Mouse (Mus musculus) forebrain, embryonic 15.5 days (tissue): Measurements from ENCODE around the gene Rin2. TPM values are rescaled to one million over a fixed set of nuclear protein-coding genes. Genes with fewer than 3 reads are reported as not detected.
A peak's percentile ranks its signal among the peaks of the same experiment; 100 is the strongest.

ENCODE experiments used
- ATAC-seq: fragments of 200-750 bp; cut with Nextera tagmentation; replicated peaks from 2 replicates; pipeline ENCODE4 v1.8.0; 2017; ENCODE audit warnings: mild to moderate bottlenecking, moderate TSS enrichment, moderate library complexity
- H3K27ac ChIP-seq: fragments of 300-500 bp; sonication (generic); replicated peaks from 2 replicates; pipeline ENCODE4 v1.5.1; 2015; ENCODE audit warnings: mild to moderate bottlenecking, inconsistent platforms
- H3K27me3 ChIP-seq: fragments of 300-500 bp; sonication (generic); 2 replicates; pipeline ENCODE4 v1.6.1; 2015; ENCODE audit warnings: inconsistent platforms
- H3K36me3 ChIP-seq: fragments of 300-500 bp; sonication (generic); 2 replicates; pipeline ENCODE4 v1.6.1; 2015; ENCODE audit warnings: mild to moderate bottlenecking, inconsistent platforms
- H3K4me1 ChIP-seq: fragments of 300-500 bp; sonication (generic); 2 replicates; pipeline ENCODE4 v1.6.1; 2015; ENCODE audit warnings: inconsistent platforms
- H3K4me2 ChIP-seq: fragments of 300-500 bp; sonication (generic); replicated peaks from 2 replicates; pipeline ENCODE4 v1.6.1; 2015; ENCODE audit warnings: mild to moderate bottlenecking, inconsistent platforms
- H3K4me3 ChIP-seq: fragments of 300-500 bp; sonication (generic); 2 replicates; pipeline ENCODE4 v1.5.1; 2015; ENCODE audit warnings: mild to moderate bottlenecking, inconsistent platforms
- H3K9ac ChIP-seq: fragments of 300-500 bp; sonication (generic); replicated peaks from 2 replicates; pipeline ENCODE4 v1.6.1; 2015; ENCODE audit warnings: mild to moderate bottlenecking, inconsistent platforms
- H3K9me3 ChIP-seq: fragments of 300-500 bp; sonication (generic); 2 replicates; pipeline ENCODE4 v1.6.1; 2016; ENCODE audit warnings: inconsistent platforms
- WGBS: fragments of 180-500 bp; shearing (Covaris S2); methylation state at CpG from one replicate; pipeline ENCODE4 v1.1.7; 2015; ENCODE audit warnings: mixed read lengths; 5-methylcytosine and 5-hydroxymethylcytosine counted together
- polyA plus RNA-seq: library from polyadenylated mRNA; unstranded; fragments of >200 nt; fragmentation: Nextera tagmentation; extraction: Ambion mirVana; gene quantifications from 2 replicates; pipeline ENCODE4 v1.2.1, GENCODE M21; 2015

The Rin2 gene
- polyA plus RNA-seq, 1 experiment from 2014 or later, result 12.4 TPM

GRCm38 (mm10) chr2:145742795-145743710 lies 68.0 kb downstream of the Rin2 start:
- WGBS, result 85% methylated on average over 13 of the region's 13 CpGs
- ATAC-seq, result no peak
- H3K4me3 ChIP-seq, result no peak overlapping the region
- H3K4me1 ChIP-seq, result no peaks in the 10 kb centered on the region
- no peaks in the 10 kb centered on the region for H3K27me3 ChIP-seq
- H3K27ac ChIP-seq, result no peak overlapping the region
- H3K4me2 ChIP-seq, result no peak overlapping the region
- H3K9me3 ChIP-seq, result no peaks in the 10 kb centered on the region
- H3K36me3 ChIP-seq, result no peaks in the 10 kb centered on the region
- H3K9ac ChIP-seq, result no peak overlapping the region

GRCm38 (mm10) chr2:145746406-145746805 lies 71.4 kb downstream of the Rin2 start:
- H3K27ac ChIP-seq, result no peak overlapping the region
- no peaks in the 10 kb centered on the region for H3K27me3 ChIP-seq
- no peak overlapping the region for H3K4me2 ChIP-seq
- no peaks in the 10 kb centered on the region for H3K9me3 ChIP-seq
- WGBS, result 30% methylated on average over 1 of the region's 1 CpGs
- no peaks in the 10 kb centered on the region for H3K36me3 ChIP-seq
- ATAC-seq, result no peak
- H3K4me1 ChIP-seq, result no peaks in the 10 kb centered on the region
- H3K4me3 ChIP-seq, result no peak overlapping the region
- no peak overlapping the region for H3K9ac ChIP-seq

GRCm38 (mm10) chr2:145749645-145750044 lies 74.6 kb downstream of the Rin2 start:
- Histone ChIP-seq H3K36me3 (no peaks in the 10 kb centered on the region), H3K4me3 (no peak overlapping the region), H3K9ac (no peak overlapping the region), H3K4me2 (no peak overlapping the region), H3K4me1 (no peaks in the 10 kb centered on the region), H3K27me3 (no peaks in the 10 kb centered on the region), H3K9me3 (no peaks in the 10 kb centered on the region), H3K27ac (no peak overlapping the region)
- 72% methylated on average over 5 of the region's 5 CpGs for WGBS
- no peak for ATAC-seq

- 75% methylated on average over 6 of the region's 6 CpGs for WGBS
- ATAC-seq, result no peak
- no peaks in the 10 kb centered on the region for H3K36me3 ChIP-seq
- H3K4me3 ChIP-seq, result no peak overlapping the region
- H3K4me2 ChIP-seq, result no peak overlapping the region
- H3K4me1 ChIP-seq, result no peaks in the 10 kb centered on the region
- no peak overlapping the region for H3K9ac ChIP-seq
- no peaks in the 10 kb centered on the region for H3K27me3 ChIP-seq
- H3K27ac ChIP-seq, result no peak overlapping the region
- no peaks in the 10 kb centered on the region for H3K9me3 ChIP-seq
Measured at GRCm38 (mm10) chr2:145752572-145752971, 77.6 kb downstream of the Rin2 start.

GRCm38 (mm10) chr2:145753973-145754372 lies 79.0 kb downstream of the Rin2 start:
- Histone ChIP-seq H3K4me1 (no peaks in the 10 kb centered on the region), H3K4me2 (no peak overlapping the region), H3K4me3 (no peak overlapping the region), H3K27me3 (no peaks in the 10 kb centered on the region), H3K9ac (no peak overlapping the region), H3K36me3 (no peaks in the 10 kb centered on the region), H3K27ac (no peak overlapping the region), H3K9me3 (no peaks in the 10 kb centered on the region)
- 91% methylated on average over 7 of the region's 7 CpGs for WGBS
- ATAC-seq, result no peak

GRCm38 (mm10) chr2:145755864-145756822 lies 81.1 kb downstream of the Rin2 start:
- no peaks in the 10 kb centered on the region for H3K27me3 ChIP-seq
- 88% methylated on average over 12 of the region's 12 CpGs for WGBS
- H3K36me3 ChIP-seq, result no peaks in the 10 kb centered on the region
- no peak overlapping the region for H3K27ac ChIP-seq
- ATAC-seq, result no peak
- H3K4me1 ChIP-seq, result no peaks in the 10 kb centered on the region
- no peak overlapping the region for H3K9ac ChIP-seq
- H3K4me3 ChIP-seq, result no peak overlapping the region
- H3K4me2 ChIP-seq, result no peak overlapping the region
- H3K9me3 ChIP-seq, result no peaks in the 10 kb centered on the region

GRCm38 (mm10) chr2:145760121-145760520 lies 85.1 kb downstream of the Rin2 start:
- ATAC-seq, result no peak
- Histone ChIP-seq H3K27ac (no peak overlapping the region), H3K4me2 (no peak overlapping the region), H3K36me3 (no peaks in the 10 kb centered on the region), H3K27me3 (no peaks in the 10 kb centered on the region), H3K9me3 (no peaks in the 10 kb centered on the region), H3K4me3 (no peak overlapping the region), H3K4me1 (no peaks in the 10 kb centered on the region), H3K9ac (no peak overlapping the region)
- WGBS, result 84% methylated on average over 3 of the region's 3 CpGs

GRCm38 (mm10) chr2:145761436-145761835 lies 86.4 kb downstream of the Rin2 start:
- no peaks in the 10 kb centered on the region for H3K36me3 ChIP-seq
- H3K9ac ChIP-seq, result no peak overlapping the region
- H3K9me3 ChIP-seq, result no peaks in the 10 kb centered on the region
- H3K4me1 ChIP-seq, result no peaks in the 10 kb centered on the region
- ATAC-seq, result no peak
- no peak overlapping the region for H3K4me2 ChIP-seq
- no peaks in the 10 kb centered on the region for H3K27me3 ChIP-seq
- H3K4me3 ChIP-seq, result no peak overlapping the region
- no peak overlapping the region for H3K27ac ChIP-seq

GRCm38 (mm10) chr2:145769964-145770363 lies 94.9 kb downstream of the Rin2 start:
- Histone ChIP-seq H3K27me3 (no peaks in the 10 kb centered on the region), H3K27ac (no peak overlapping the region), H3K36me3 (no peaks in the 10 kb centered on the region), H3K4me1 (peaks cover 12% of the 10 kb centered on the region), H3K4me2 (no peak overlapping the region), H3K4me3 (no peak overlapping the region), H3K9me3 (no peaks in the 10 kb centered on the region), H3K9ac (no peak overlapping the region)
- peak; percentile 41; the same call in 1 of the 2 replicates for ATAC-seq
- WGBS, result 2% methylated on average over 10 of the region's 10 CpGs

GRCm38 (mm10) chr2:145770730-145771536 lies 95.9 kb downstream of the Rin2 start:
- Histone ChIP-seq H3K27me3 (no peaks in the 10 kb centered on the region), H3K9me3 (no peaks in the 10 kb centered on the region), H3K36me3 (no peaks in the 10 kb centered on the region), H3K27ac (no peak overlapping the region), H3K9ac (no peak overlapping the region), H3K4me3 (no peak overlapping the region), H3K4me1 (peaks cover 12% of the 10 kb centered on the region), H3K4me2 (no peak overlapping the region)
- ATAC-seq, result no peak
- WGBS, result 68% methylated on average over 7 of the region's 7 CpGs

- no peak overlapping the region for H3K4me3 ChIP-seq
- peaks cover 12% of the 10 kb centered on the region for H3K4me1 ChIP-seq
- no peaks in the 10 kb centered on the region for H3K9me3 ChIP-seq
- WGBS, result 76% methylated on average over 6 of the region's 6 CpGs
- H3K27ac ChIP-seq, result no peak overlapping the region
- H3K27me3 ChIP-seq, result no peaks in the 10 kb centered on the region
- no peak overlapping the region for H3K4me2 ChIP-seq
- no peak for ATAC-seq
- H3K36me3 ChIP-seq, result no peaks in the 10 kb centered on the region
- no peak overlapping the region for H3K9ac ChIP-seq
Measured at GRCm38 (mm10) chr2:145783247-145783646, 108.2 kb downstream of the Rin2 start.
